Mouse (Mus musculus) bone marrow macrophage, adult 2 months (primary cell): Measurements from ENCODE around the gene Bcam.

Experiments
- CTCF ChIP-seq: IDR thresholded peaks from 2 replicates; pipeline ENCODE4 v1.5.1; 2012; ENCODE audit warnings: low read depth, mild to moderate bottlenecking, low read length, moderate library complexity
- POLR2A ChIP-seq: IDR thresholded peaks from 2 replicates; pipeline ENCODE4 v1.6.1; 2012; ENCODE audit warnings: mild to moderate bottlenecking, low read depth, low read length, borderline replicate concordance

DNA sequence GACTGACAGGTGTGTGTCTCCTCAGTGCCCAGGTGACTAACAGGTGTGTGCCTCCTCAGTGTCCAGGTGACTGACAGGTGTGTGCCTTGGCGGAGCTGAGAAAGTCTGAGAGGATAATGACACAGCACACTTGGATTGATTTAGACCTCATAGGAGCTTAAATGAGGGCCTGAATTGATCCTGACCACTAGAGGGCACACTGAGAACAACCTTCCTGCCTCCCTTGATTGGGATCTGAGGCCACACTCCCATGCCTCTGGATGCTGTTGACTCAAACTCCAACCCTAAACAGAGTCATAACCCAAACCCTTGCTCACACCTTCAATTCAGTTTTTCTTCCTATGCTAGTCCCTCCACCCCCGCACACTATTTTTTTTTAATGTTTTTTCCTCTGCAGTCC is 29.9 kb upstream of the Bcam start:
- TF ChIP-seq POLR2A (no peak), CTCF (peak; percentile 53)
